Mouse (Mus musculus): ENCODE results near the gene Ywhag. TPM values are rescaled to one million over a fixed set of nuclear protein-coding genes. Genes with fewer than 3 reads are reported as not detected.
A peak's percentile ranks its signal among the peaks of the same experiment; 100 is the strongest.

Ywhag gene
- total RNA-seq, 2 experiments from 2014 or later, result 289 to 303 TPM

GRCm38 (mm10) chr5:135945916-135946408 lies 11.5 kb upstream of the Ywhag start:
- no peak for TF ChIP-seq CTCF (IDR thresholded peaks at IDR 0.05)
- Histone ChIP-seq H3K27ac (no peak overlapping the region), H3K4me3 (no peak overlapping the region; the same call in 1 of the 2 replicates)
- peak; percentile 68 for DNase-seq
- intact Hi-C loops (cut with DNase I), result no loop called here

GRCm38 (mm10) chr5:135942710-135943109 lies 8.3 kb upstream of the Ywhag start:
- Histone ChIP-seq H3K27ac (no peak overlapping the region), H3K4me3 (no peak overlapping the region)
- TF ChIP-seq CTCF (IDR thresholded peaks at IDR 0.05), result no peak
- DNase-seq, result no peak
- intact Hi-C loops (cut with DNase I), result no loop called here

GRCm38 (mm10) chr5:135940587-135940986 lies 6.2 kb upstream of the Ywhag start:
- Histone ChIP-seq H3K27ac (peak overlapping the region; percentile 75), H3K4me3 (no peak overlapping the region)
- TF ChIP-seq CTCF (IDR thresholded peaks at IDR 0.05), result no peak
- no peak for DNase-seq
- intact Hi-C loops (cut with DNase I), result no loop called here

GRCm38 (mm10) chr5:135935641-135936190 lies 1.3 kb upstream of the Ywhag start:
- TF ChIP-seq CTCF (IDR thresholded peaks at IDR 0.05), result no peak
- intact Hi-C loops (cut with DNase I), result loop anchor here (1.0 to 2.0 kb wide), 2 partner anchors 27 to 31 kb away; no protein-coding TSS in a partner anchor
- Histone ChIP-seq H3K27ac (peak overlapping the region; percentile 99), H3K4me3 (no peak overlapping the region; the same call in 1 of the 2 replicates)
- DNase-seq, result no peak

GRCm38 (mm10) chr5:135935176-135935523 lies 734 bp upstream of the Ywhag start:
- Histone ChIP-seq H3K27ac (peak overlapping the region; percentile 99), H3K4me3 (peak overlapping the region; percentile 99)
- intact Hi-C loops (cut with DNase I), result loop anchor here (1.0 to 2.0 kb wide), 2 partner anchors 28 to 31 kb away; no protein-coding TSS in a partner anchor
- no peak for DNase-seq
- no peak for TF ChIP-seq CTCF (IDR thresholded peaks at IDR 0.05)

- Histone ChIP-seq H3K4me3 (peak overlapping the region; percentile 99), H3K27ac (peak overlapping the region; percentile 99)
- no peak for TF ChIP-seq CTCF (IDR thresholded peaks at IDR 0.05)
- peak; percentile 72 for DNase-seq
- intact Hi-C loops (cut with DNase I), result loop anchor here (2.0 kb wide), 2 partner anchors 17 to 29 kb away; no protein-coding TSS in a partner anchor
These were observed 445 bp downstream of the Ywhag start for GRCm38 (mm10) chr5:135933900-135934441.

- no peak for TF ChIP-seq CTCF (IDR thresholded peaks at IDR 0.05)
- Histone ChIP-seq H3K27ac (peak overlapping the region; percentile 99), H3K4me3 (peak overlapping the region; percentile 99)
- no peak for DNase-seq
- intact Hi-C loops (cut with DNase I), result loop anchor here (2.0 kb wide), 1 partner anchor 17 kb away; no protein-coding TSS in a partner anchor
These were observed 1.1 kb downstream of the Ywhag start for GRCm38 (mm10) chr5:135933222-135933899.

- no peak for DNase-seq
- Histone ChIP-seq H3K27ac (peak overlapping the region; percentile 99; the same call in 1 of the 2 replicates), H3K4me3 (peak overlapping the region; percentile 99)
- intact Hi-C loops (cut with DNase I), result loop anchor here (2.0 kb wide), 1 partner anchor 16 kb away; no protein-coding TSS in a partner anchor
- no peak for TF ChIP-seq CTCF (IDR thresholded peaks at IDR 0.05)
These were observed 2.1 kb downstream of the Ywhag start for GRCm38 (mm10) chr5:135932359-135932758.

- no peak for TF ChIP-seq CTCF (IDR thresholded peaks at IDR 0.05)
These were observed 2.9 kb downstream of the Ywhag start for GRCm38 (mm10) chr5:135931526-135931925.

GRCm38 (mm10) chr5:135929685-135930424 lies 4.6 kb downstream of the Ywhag start:
- H3K4me3 ChIP-seq, result no peak overlapping the region
- intact Hi-C loops (cut with DNase I), result no loop called here
- no peak for TF ChIP-seq CTCF (IDR thresholded peaks at IDR 0.05)
- no peak for DNase-seq
- H3K27ac ChIP-seq, result peak overlapping the region; percentile 59

More at GRCm38 (mm10) chr5:135931526-135931925, 2.9 kb downstream of the Ywhag start:
- peak overlapping the region; percentile 99; the same call in 1 of the 2 replicates for H3K27ac ChIP-seq
- DNase-seq, result no peak
- intact Hi-C loops (cut with DNase I), result no loop called here
- peak overlapping the region; percentile 9 for H3K4me3 ChIP-seq

- no peak for DNase-seq
- no peak overlapping the region for H3K4me3 ChIP-seq
- intact Hi-C loops (cut with DNase I), result no loop called here
- H3K27ac ChIP-seq, result peak overlapping the region; percentile 82
- no peak for TF ChIP-seq CTCF (IDR thresholded peaks at IDR 0.05)
These were observed 10.5 kb downstream of the Ywhag start for GRCm38 (mm10) chr5:135923901-135924300.

GRCm38 (mm10) chr5:135919902-135920301 lies 14.5 kb downstream of the Ywhag start:
- no peak for TF ChIP-seq CTCF (IDR thresholded peaks at IDR 0.05)
- H3K27ac ChIP-seq, result peak overlapping the region; percentile 63
- no peak overlapping the region for H3K4me3 ChIP-seq
- DNase-seq, result no peak
- intact Hi-C loops (cut with DNase I), result no loop called here
